Mouse (Mus musculus) stomach, embryonic 15.5 days (tissue): Measurements from ENCODE around the gene Myocd. TPM values are rescaled to one million over a fixed set of nuclear protein-coding genes. Genes with fewer than 3 reads are reported as not detected.

Experiments
- ATAC-seq: fragments of 200-750 bp; cut with Nextera tagmentation; 2 replicates; pipeline ENCODE4 v1.8.0; 2017; ENCODE audit warnings: low read depth, moderate number of reproducible peaks, moderate TSS enrichment; ENCODE audit not compliant: insufficient read depth, low FRiP score
- H3K27ac ChIP-seq: fragments of 300-500 bp; sonication (generic); 2 replicates; pipeline ENCODE4 v1.5.1; 2015; ENCODE audit warnings: mild to moderate bottlenecking, inconsistent platforms
- H3K27me3 ChIP-seq: fragments of 300-500 bp; sonication (generic); replicated peaks from 2 replicates; pipeline ENCODE4 v1.6.1; 2015; ENCODE audit warnings: inconsistent platforms
- H3K36me3 ChIP-seq: fragments of 300-500 bp; sonication (generic); 2 replicates; pipeline ENCODE4 v1.6.1; 2015; ENCODE audit warnings: inconsistent platforms
- H3K4me1 ChIP-seq: fragments of 300-500 bp; sonication (generic); 2 replicates; pipeline ENCODE4 v1.6.1; 2015; ENCODE audit warnings: inconsistent platforms
- H3K4me2 ChIP-seq: fragments of 300-500 bp; sonication (generic); 2 replicates; pipeline ENCODE4 v1.6.1; 2015; ENCODE audit warnings: mild to moderate bottlenecking, inconsistent platforms
- H3K4me3 ChIP-seq: fragments of 300-500 bp; sonication (generic); replicated peaks from 2 replicates; pipeline ENCODE4 v1.5.1; 2015; ENCODE audit warnings: inconsistent platforms
- H3K9ac ChIP-seq: fragments of 300-500 bp; sonication (generic); 2 replicates; pipeline ENCODE4 v1.6.1; 2015; ENCODE audit warnings: inconsistent platforms
- H3K9me3 ChIP-seq: fragments of 300-500 bp; sonication (generic); 2 replicates; pipeline ENCODE4 v1.6.1; 2016; ENCODE audit warnings: inconsistent platforms
- WGBS: fragments of 180-500 bp; shearing (Covaris S2); methylation state at CpG from one replicate; pipeline ENCODE4 v1.1.7; 2015; 5-methylcytosine and 5-hydroxymethylcytosine counted together
- polyA plus RNA-seq: library from polyadenylated mRNA; unstranded; fragments of >200 nt; fragmentation: Nextera tagmentation; extraction: Ambion mirVana; gene quantifications from 2 replicates; pipeline ENCODE4 v1.2.1, GENCODE M21; 2015

The Myocd gene
- 37.5 and 49.4 TPM in 2 replicates for polyA plus RNA-seq

DNA sequence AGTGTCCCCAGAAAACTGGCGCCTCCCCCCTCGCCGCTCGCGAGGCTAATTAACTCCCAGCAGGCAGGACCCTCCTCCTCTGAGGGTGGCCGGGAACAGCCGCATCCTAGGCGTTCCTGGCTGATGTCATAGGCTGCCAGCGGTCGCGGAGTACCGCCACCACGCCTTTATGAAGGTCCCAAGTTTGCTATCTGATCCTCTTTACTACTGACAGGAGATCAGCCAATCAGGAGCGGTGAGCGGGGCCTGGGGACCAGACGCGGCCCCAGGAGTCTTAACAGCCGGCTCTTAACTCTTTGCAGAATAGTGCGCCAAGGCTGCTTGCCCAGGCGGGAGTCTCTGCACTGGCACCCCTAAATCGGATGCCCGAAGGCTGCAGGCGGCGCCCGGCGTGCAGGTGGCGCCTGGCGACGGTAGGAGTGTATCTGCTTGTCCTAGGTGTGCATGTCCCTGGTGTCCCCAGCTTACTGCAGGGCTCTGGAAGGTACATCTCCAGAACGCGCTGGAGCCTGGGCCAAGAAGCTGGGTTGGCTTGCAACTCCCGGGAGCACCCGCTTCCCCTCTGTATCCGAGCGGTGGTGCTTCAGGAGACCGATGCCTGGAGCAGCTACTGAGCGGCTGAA is at the start of gene Myocd:
Gene Myocd, minus strand, starts transcription at position 139 of the 623 bp plus-strand sequence.
- no peaks in the 10 kb centered on the region for H3K9me3 ChIP-seq
- WGBS: under 1% methylated on average over 37 of the region's 37 CpGs

GRCm38 (mm10) chr11:65303824-65304223 is 34.0 kb upstream of the Myocd start:
- Histone ChIP-seq H3K4me2 (no peak overlapping the region), H3K4me3 (no peak overlapping the region), H3K9me3 (no peaks in the 10 kb centered on the region), H3K27ac (no peak overlapping the region), H3K27me3 (no peaks in the 10 kb centered on the region), H3K9ac (no peak overlapping the region), H3K4me1 (no peaks in the 10 kb centered on the region), H3K36me3 (no peaks in the 10 kb centered on the region)
- no peak for ATAC-seq
- 40% methylated on average over 3 of the region's 3 CpGs for WGBS

More for the DNA sequence above, at the start of gene Myocd:
- Histone ChIP-seq H3K36me3 (no peaks in the 10 kb centered on the region), H3K27ac (peak within 1 kb of the TSS; percentile 74), H3K4me1 (no peaks in the 10 kb centered on the region), H3K4me2 (peak within 1 kb of the TSS; percentile 72), H3K4me3 (peak within 1 kb of the TSS; percentile 47), H3K9ac (peak within 1 kb of the TSS; percentile 22; the same call in 1 of the 2 replicates), H3K27me3 (no peaks in the 10 kb centered on the region)
- peak; percentile 73 for ATAC-seq

DNA sequence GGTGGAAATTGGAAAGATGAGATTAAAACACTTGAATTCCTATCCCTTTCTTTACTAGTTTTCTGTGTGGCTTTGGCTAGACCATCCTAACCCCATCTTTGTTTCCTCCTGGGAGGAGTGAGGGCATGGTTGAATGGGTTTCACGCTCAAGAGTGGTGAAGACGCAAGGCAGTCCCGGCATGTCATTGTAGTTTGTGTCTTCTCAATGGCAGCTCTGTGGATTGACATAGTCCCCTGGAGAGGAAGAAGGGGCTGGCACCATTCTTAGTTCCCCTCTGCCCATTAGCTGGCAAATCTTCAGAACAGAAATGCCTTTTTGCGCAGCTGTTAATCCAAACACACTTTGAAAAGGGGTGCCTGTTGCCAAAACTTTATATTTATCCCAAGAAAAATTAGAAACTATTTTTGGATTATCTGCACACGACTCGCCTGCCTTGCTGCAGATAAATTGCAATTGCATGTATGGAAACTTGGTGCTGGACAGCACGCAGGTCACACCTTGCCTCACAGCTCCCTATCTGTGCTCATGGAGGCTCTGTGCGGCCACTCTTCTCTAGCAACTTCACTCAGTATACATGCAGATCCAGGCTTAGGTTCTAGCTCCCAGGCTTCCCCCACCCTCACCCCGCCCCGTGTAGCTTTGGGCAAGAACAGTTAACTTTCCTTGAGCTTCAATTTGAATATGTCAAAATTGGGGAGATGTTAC is 24.5 kb upstream of the Myocd start:
- Histone ChIP-seq H3K9ac (no peak overlapping the region), H3K4me1 (no peaks in the 10 kb centered on the region), H3K36me3 (no peaks in the 10 kb centered on the region), H3K27me3 (no peaks in the 10 kb centered on the region), H3K9me3 (no peaks in the 10 kb centered on the region), H3K27ac (no peak overlapping the region), H3K4me2 (no peak overlapping the region), H3K4me3 (no peak overlapping the region)
- 75% methylated on average over 10 of the region's 10 CpGs for WGBS
- ATAC-seq: no peak

- Histone ChIP-seq H3K27ac (no peak overlapping the region), H3K4me1 (no peaks in the 10 kb centered on the region), H3K4me2 (no peak overlapping the region), H3K9me3 (no peaks in the 10 kb centered on the region), H3K9ac (no peak overlapping the region), H3K4me3 (no peak overlapping the region), H3K27me3 (no peaks in the 10 kb centered on the region), H3K36me3 (no peaks in the 10 kb centered on the region)
- ATAC-seq: no peak
Measured at GRCm38 (mm10) chr11:65292994-65293393, 23.2 kb upstream of the Myocd start.

DNA sequence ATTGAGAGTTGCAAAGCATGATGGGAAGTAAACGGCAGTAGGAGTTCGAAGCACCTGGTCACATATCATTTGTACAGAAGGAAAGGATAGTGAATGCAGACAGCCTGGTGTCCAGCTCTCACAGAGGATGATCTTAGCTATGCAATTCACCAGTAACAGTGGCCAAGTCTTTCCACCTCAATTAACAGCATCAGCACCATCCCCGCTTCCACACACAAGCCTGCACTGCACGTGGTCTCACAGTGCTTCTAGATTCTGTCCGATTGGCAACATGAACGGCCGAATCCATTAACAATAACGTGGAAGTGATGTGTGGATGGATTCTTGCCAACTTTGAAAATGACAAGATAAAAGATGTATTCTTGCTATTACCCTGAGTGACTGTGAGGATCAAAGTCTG is 17.9 kb upstream of the Myocd start:
- H3K4me2 ChIP-seq: no peak overlapping the region
- H3K27ac ChIP-seq: no peak overlapping the region
- no peak overlapping the region for H3K4me3 ChIP-seq
- no peaks in the 10 kb centered on the region for H3K27me3 ChIP-seq
- no peak overlapping the region for H3K9ac ChIP-seq
- no peaks in the 10 kb centered on the region for H3K4me1 ChIP-seq
- no peak for ATAC-seq
- H3K36me3 ChIP-seq: no peaks in the 10 kb centered on the region
- no peaks in the 10 kb centered on the region for H3K9me3 ChIP-seq
- 84% methylated on average over 8 of the region's 8 CpGs for WGBS

DNA sequence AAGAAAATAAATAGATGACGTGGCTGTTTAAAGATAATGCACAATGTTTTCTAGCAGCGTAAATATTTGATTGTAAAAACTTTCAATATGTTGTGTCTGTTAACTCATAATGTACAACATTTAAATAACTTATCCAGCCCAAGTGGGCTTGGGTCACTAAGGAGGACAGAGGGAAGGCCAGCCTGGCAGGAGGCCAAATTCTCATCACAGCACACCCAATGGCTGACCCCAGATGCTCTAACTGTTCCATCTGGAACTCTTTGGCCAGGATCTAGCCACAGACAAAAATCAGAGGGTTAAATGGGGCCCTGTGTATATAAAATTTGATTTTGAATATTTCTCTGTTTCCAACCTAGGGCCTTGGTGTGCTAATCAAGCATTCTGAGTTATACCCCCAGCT is 16.4 kb upstream of the Myocd start:
- no peaks in the 10 kb centered on the region for H3K4me1 ChIP-seq
- no peaks in the 10 kb centered on the region for H3K27me3 ChIP-seq
- H3K36me3 ChIP-seq: no peaks in the 10 kb centered on the region
- no peaks in the 10 kb centered on the region for H3K9me3 ChIP-seq
- no peak overlapping the region for H3K4me2 ChIP-seq
- no peak for ATAC-seq
- no peak overlapping the region for H3K4me3 ChIP-seq
- H3K27ac ChIP-seq: no peak overlapping the region
- 58% methylated on average over 2 of the region's 2 CpGs for WGBS
- no peak overlapping the region for H3K9ac ChIP-seq

- WGBS: 70% methylated on average over 6 of the region's 6 CpGs
- ATAC-seq: no peak
Measured at GRCm38 (mm10) chr11:65275441-65275840, 5.7 kb upstream of the Myocd start.

DNA sequence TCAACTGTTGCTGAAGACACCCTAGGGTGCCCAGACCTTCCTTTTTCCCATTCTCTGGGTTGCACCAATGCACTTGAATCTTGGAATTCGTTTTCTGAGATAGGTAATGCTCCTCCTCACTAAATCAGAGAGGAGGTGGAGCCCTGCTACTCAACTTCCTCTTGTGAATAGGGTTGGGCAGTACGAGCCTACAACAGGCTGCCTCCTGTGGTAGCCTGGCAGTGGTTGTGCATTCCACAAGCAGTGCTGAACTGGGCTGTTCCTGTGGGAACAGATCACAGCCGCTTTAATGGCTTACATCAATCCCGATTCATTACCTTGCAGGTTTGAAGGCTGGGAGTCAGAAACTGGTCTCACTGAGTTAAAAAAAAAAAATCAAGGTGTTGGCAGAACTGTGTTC is 1.2 kb upstream of the Myocd start:
- peak overlapping the region; percentile 72 for H3K4me2 ChIP-seq
- no peak for ATAC-seq
- H3K27me3 ChIP-seq: no peaks in the 10 kb centered on the region
- no peaks in the 10 kb centered on the region for H3K4me1 ChIP-seq
- H3K27ac ChIP-seq: peak overlapping the region; percentile 74; the same call in 1 of the 2 replicates
- no peaks in the 10 kb centered on the region for H3K36me3 ChIP-seq
- H3K4me3 ChIP-seq: peak overlapping the region; percentile 6; the same call in 1 of the 2 replicates
- no peaks in the 10 kb centered on the region for H3K9me3 ChIP-seq
- H3K9ac ChIP-seq: no peak overlapping the region
- 23% methylated on average over 4 of the region's 4 CpGs for WGBS

More at GRCm38 (mm10) chr11:65275441-65275840, 5.7 kb upstream of the Myocd start:
- Histone ChIP-seq H3K36me3 (no peaks in the 10 kb centered on the region), H3K4me3 (no peak overlapping the region), H3K27ac (no peak overlapping the region), H3K27me3 (no peaks in the 10 kb centered on the region), H3K9ac (no peak overlapping the region), H3K9me3 (no peaks in the 10 kb centered on the region), H3K4me1 (no peaks in the 10 kb centered on the region; the same call in 1 of the 2 replicates), H3K4me2 (no peak overlapping the region)

DNA sequence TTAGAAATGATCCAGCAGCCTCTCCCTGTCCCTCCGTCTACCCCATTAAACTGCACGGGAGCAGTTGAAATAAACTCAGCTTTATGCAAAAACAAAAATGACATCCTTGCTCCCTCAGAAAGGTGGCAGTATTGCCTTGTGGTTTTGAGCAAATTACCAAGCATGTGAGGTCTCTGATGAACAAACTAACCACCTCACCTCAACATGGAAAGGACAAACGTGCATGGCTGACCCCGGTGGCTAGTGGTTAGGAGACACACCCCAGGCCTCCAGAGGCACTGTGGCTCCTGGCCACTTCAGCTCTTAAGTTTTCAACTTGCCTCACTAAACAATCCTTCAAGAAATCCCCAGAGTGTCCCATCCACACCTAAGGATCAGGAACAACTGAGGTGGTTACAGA is 1.5 kb downstream of the Myocd start:
- Histone ChIP-seq H3K36me3 (no peaks in the 10 kb centered on the region), H3K9ac (no peak overlapping the region), H3K4me1 (no peaks in the 10 kb centered on the region), H3K27ac (0 out of 2 replicates have a peak overlapping the region, but pooled peaks have one; percentile 1), H3K9me3 (no peaks in the 10 kb centered on the region), H3K4me2 (peak overlapping the region; percentile 72), H3K27me3 (no peaks in the 10 kb centered on the region), H3K4me3 (peak overlapping the region; percentile 47)
- ATAC-seq: no peak
- WGBS: 36% methylated on average over 4 of the region's 4 CpGs

DNA sequence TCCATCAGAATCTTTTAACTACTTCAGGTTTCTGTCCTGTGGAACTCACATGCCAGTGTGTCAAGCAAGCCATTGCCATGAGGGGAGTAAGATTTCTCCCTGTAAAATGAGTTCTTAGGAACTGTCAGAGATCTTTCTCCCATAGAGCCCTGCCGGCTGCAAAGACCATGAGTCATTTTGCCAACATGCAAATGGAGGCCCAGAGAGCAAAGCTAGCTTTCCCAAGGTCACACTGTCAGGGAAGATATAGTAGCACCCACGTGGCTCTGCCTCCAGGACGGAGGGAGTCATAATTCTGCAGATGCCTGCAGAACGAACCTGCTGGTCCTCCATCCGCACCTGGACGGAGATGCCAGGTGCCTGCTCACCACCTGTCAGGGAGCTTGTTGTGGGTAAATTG is 6.3 kb downstream of the Myocd start:
- ATAC-seq: no peak
- H3K4me3 ChIP-seq: no peak overlapping the region
- no peak overlapping the region for H3K9ac ChIP-seq
- no peaks in the 10 kb centered on the region for H3K4me1 ChIP-seq
- no peaks in the 10 kb centered on the region for H3K27me3 ChIP-seq
- no peak overlapping the region for H3K27ac ChIP-seq
- H3K4me2 ChIP-seq: no peak overlapping the region
- H3K36me3 ChIP-seq: no peaks in the 10 kb centered on the region
- H3K9me3 ChIP-seq: no peaks in the 10 kb centered on the region
- WGBS: 30% methylated on average over 6 of the region's 6 CpGs

GRCm38 (mm10) chr11:65258997-65259396 is 10.8 kb downstream of the Myocd start:
- Histone ChIP-seq H3K4me3 (no peak overlapping the region), H3K27me3 (no peaks in the 10 kb centered on the region), H3K27ac (no peak overlapping the region), H3K4me1 (peaks cover 3% of the 10 kb centered on the region; the same call in 1 of the 2 replicates), H3K36me3 (no peaks in the 10 kb centered on the region), H3K9ac (no peak overlapping the region), H3K9me3 (no peaks in the 10 kb centered on the region), H3K4me2 (no peak overlapping the region)
- WGBS: 84% methylated on average over 4 of the region's 4 CpGs
- no peak for ATAC-seq

DNA sequence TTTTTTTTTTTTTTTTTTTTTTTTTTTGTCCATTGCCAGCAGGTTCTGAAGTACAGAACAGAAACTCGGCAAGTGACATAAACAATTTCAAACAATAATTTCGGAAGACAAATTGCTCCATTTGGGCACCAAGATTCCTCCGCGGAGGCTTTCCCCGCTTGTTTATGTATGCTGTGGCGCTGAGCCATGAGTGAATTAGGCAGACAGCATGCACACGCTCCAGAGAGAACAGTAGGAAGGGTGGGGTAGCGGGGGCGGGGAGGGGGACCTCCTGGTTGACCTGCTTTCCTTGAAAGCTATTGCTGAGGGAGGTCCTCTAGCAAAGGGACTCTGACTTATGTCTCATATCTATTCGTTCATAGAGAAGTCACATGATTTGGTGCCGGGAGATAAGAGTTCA is 13.6 kb downstream of the Myocd start:
- H3K4me2 ChIP-seq: no peak overlapping the region
- no peak overlapping the region for H3K9ac ChIP-seq
- H3K4me1 ChIP-seq: peaks cover 3% of the 10 kb centered on the region; the same call in 1 of the 2 replicates
- no peaks in the 10 kb centered on the region for H3K36me3 ChIP-seq
- H3K27ac ChIP-seq: no peak overlapping the region; the same call in 1 of the 2 replicates
- no peaks in the 10 kb centered on the region for H3K27me3 ChIP-seq
- H3K4me3 ChIP-seq: no peak overlapping the region
- ATAC-seq: no peak
- H3K9me3 ChIP-seq: no peaks in the 10 kb centered on the region
- 37% methylated on average over 11 of the region's 11 CpGs for WGBS
